16 mouse cellular contexts compared by ENCODE assay signal in the genomic region with DNA sequence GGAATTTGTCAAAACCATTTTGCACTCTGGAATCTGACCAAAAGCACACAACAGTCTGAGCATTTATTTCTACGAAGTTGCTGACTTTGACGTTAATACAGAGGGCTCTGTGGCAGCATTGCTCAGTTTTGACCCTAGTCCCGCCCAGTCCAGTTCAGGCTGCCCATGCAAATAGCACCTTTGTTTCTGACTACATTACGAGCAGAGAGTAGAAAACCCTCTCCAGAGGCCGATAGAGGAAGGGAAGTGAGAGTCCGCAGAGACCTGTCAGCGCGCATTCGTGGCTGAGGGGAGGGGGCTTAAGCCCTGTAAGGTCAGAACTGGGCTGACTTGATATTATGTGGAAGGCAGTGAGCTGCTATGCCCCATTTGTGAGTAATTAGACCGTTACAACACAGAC.
DNase-seq lines count a peak whose midpoint lies in the region; ATAC-seq and TF ChIP-seq lines count a peak whose summit lies in the region.
"Had no signal": no experiment of that assay in that cellular context is flagged by ENCODE, and none has a peak within 500 bp of the region (broad histone marks: within the 10 kb centered on the region; RNA-seq: fewer than 3 reads in every experiment).

No protein-coding gene starts in this region.

- no peak for TF ChIP-seq POLR2A in limb, embryonic 14.5 days (IDR thresholded peaks at IDR 0.05; ENCODE audit: borderline replicate concordance, extremely low read depth, insufficient read depth, insufficient read length)

- H3K27ac ChIP-seq in liver, embryonic 12.5 days = 0 out of 2 replicates have a peak overlapping the region, but pooled peaks have one; percentile 41
- H3K27ac ChIP-seq in embryonic facial prominence, embryonic 11.5 days (replicated peaks; ENCODE audit: low read depth, low read length) = no peak overlapping the region
- H3K27ac ChIP-seq in kidney, embryonic 15.5 days = peak overlapping the region; percentile 34; the same call in 1 of the 2 replicates
- 0 out of 2 replicates have a peak overlapping the region, but pooled peaks have one; percentile 48 for H3K27ac ChIP-seq in limb, embryonic 14.5 days (replicated peaks; ENCODE audit: low read depth, low read length)
- H3K27ac ChIP-seq: forebrain, embryonic 15.5 days; macrophage; midbrain, embryonic 13.5 days had no signal

- H3K9ac ChIP-seq in liver, embryonic 12.5 days = no peak overlapping the region
- no peak overlapping the region for H3K9ac ChIP-seq in embryonic facial prominence, embryonic 11.5 days (replicated peaks; ENCODE audit: low read length)
- H3K9ac ChIP-seq in kidney, embryonic 15.5 days = no peak overlapping the region
- no peak overlapping the region for H3K9ac ChIP-seq in limb, embryonic 14.5 days (ENCODE audit: low read depth, low read length, severe bottlenecking)
- H3K9ac ChIP-seq: forebrain, embryonic 15.5 days; heart, embryonic 15.5 days; liver, postnatal 0 days; midbrain, embryonic 13.5 days had no signal

- WGBS in liver, embryonic 12.5 days (ENCODE audit: insufficient replicate concordance) = 83% methylated on average over 10 of the region's 10 CpGs
- 61% methylated on average over 10 of the region's 10 CpGs for whole genome bisulfite sequencing in embryonic facial prominence, embryonic 11.5 days
- 79% methylated on average over 10 of the region's 10 CpGs for WGBS in kidney, embryonic 15.5 days
- 76% methylated on average over 10 of the region's 10 CpGs for WGBS in limb, embryonic 14.5 days

- intact Hi-C loops in left cerebral cortex, postnatal 14 days (cut with DNase I) = no loop called here

- no peak overlapping the region for H3K4me2 ChIP-seq in liver, embryonic 12.5 days
- no peak overlapping the region for H3K4me2 ChIP-seq in embryonic facial prominence, embryonic 11.5 days (ENCODE audit: low read depth, low read length)
- H3K4me2 ChIP-seq in kidney, embryonic 15.5 days = no peak overlapping the region
- H3K4me2 ChIP-seq in limb, embryonic 14.5 days (replicated peaks; ENCODE audit: low read depth, low read length, severe bottlenecking) = no peak overlapping the region
- H3K4me2 ChIP-seq: forebrain, embryonic 15.5 days; heart, embryonic 15.5 days; midbrain, embryonic 13.5 days had no signal

- ATAC-seq in liver, embryonic 12.5 days = no peak
- no peak for ATAC-seq in embryonic facial prominence, embryonic 11.5 days (replicated peaks; ENCODE audit: insufficient number of reproducible peaks, low FRiP score, low TSS enrichment, low read depth)
- no peak for ATAC-seq in kidney, embryonic 15.5 days (replicated peaks; ENCODE audit: low FRiP score)
- ATAC-seq in limb, embryonic 14.5 days (ENCODE audit: low FRiP score, low read depth) = peak; percentile 47; the same call in 1 of the 2 replicates
- ATAC-seq: forebrain, embryonic 15.5 days; liver, postnatal 0 days; midbrain, embryonic 13.5 days had no signal

- no peaks in the 10 kb centered on the region for H3K9me3 ChIP-seq in liver, embryonic 12.5 days (replicated peaks)
- H3K9me3 ChIP-seq in embryonic facial prominence, embryonic 11.5 days (replicated peaks; ENCODE audit: control insufficient read depth, low read length) = no peaks in the 10 kb centered on the region
- H3K9me3 ChIP-seq in kidney, embryonic 15.5 days (replicated peaks) = no peaks in the 10 kb centered on the region
- H3K9me3 ChIP-seq in limb, embryonic 14.5 days (ENCODE audit: control insufficient read depth, low read length) = no peaks in the 10 kb centered on the region
- H3K9me3 ChIP-seq: forebrain, embryonic 15.5 days; heart, embryonic 15.5 days; midbrain, embryonic 13.5 days had no signal

- peaks cover 4% of the 10 kb centered on the region for H3K4me1 ChIP-seq in liver, embryonic 12.5 days
- H3K4me1 ChIP-seq in embryonic facial prominence, embryonic 11.5 days (ENCODE audit: control insufficient read depth, insufficient read depth, low read length) = no peaks in the 10 kb centered on the region
- peaks cover 32% of the 10 kb centered on the region for H3K4me1 ChIP-seq in kidney, embryonic 15.5 days
- H3K4me1 ChIP-seq in limb, embryonic 14.5 days (ENCODE audit: control insufficient read depth, insufficient read depth, low read length) = peaks cover 5% of the 10 kb centered on the region; the same call in 1 of the 2 replicates

- H3K4me3 ChIP-seq in liver, embryonic 12.5 days = no peak overlapping the region
- no peak overlapping the region for H3K4me3 ChIP-seq in embryonic facial prominence, embryonic 11.5 days (ENCODE audit: low read depth, low read length)
- no peak overlapping the region for H3K4me3 ChIP-seq in kidney, embryonic 15.5 days (replicated peaks)
- no peak overlapping the region for H3K4me3 ChIP-seq in limb, embryonic 14.5 days (replicated peaks; ENCODE audit: low read length)
- H3K4me3 ChIP-seq: erythroblast, embryonic 14.5 days; forebrain, embryonic 15.5 days; heart, embryonic 15.5 days; midbrain, embryonic 13.5 days had no signal

- peaks cover 3% of the 10 kb centered on the region; the same call in 1 of the 2 replicates for H3K36me3 ChIP-seq in liver, embryonic 12.5 days
- H3K36me3 ChIP-seq in embryonic facial prominence, embryonic 11.5 days (replicated peaks; ENCODE audit: control insufficient read depth, insufficient read depth, low read depth, low read length) = no peaks in the 10 kb centered on the region; the same call in 1 of the 2 replicates
- H3K36me3 ChIP-seq in kidney, embryonic 15.5 days = peaks cover 25% of the 10 kb centered on the region
- peaks cover 14% of the 10 kb centered on the region; the same call in 1 of the 2 replicates for H3K36me3 ChIP-seq in limb, embryonic 14.5 days (ENCODE audit: control insufficient read depth, insufficient read depth, low read length)

- DNase-seq in liver = no peak
- peak; percentile 10 for DNase-seq in embryonic facial prominence, embryonic 11.5 days (ENCODE audit: low spot score)
- DNase-seq in limb, embryonic 14.5 days (ENCODE audit: low spot score) = peak; percentile 28
- no peak for DNase-seq in left cerebral cortex, postnatal 14 days (ENCODE audit: low spot score in 2 of 2)
- no peak for DNase-seq in embryo, embryonic 10.5 days (ENCODE audit: low spot score)
- DNase-seq: cerebellum, postnatal 10 days; gastrocnemius, postnatal 36 days; liver, postnatal 0 days; thymus, adult 18-20 months had no signal

- no peaks in the 10 kb centered on the region for H3K27me3 ChIP-seq in liver, embryonic 12.5 days (replicated peaks)
- H3K27me3 ChIP-seq in embryonic facial prominence, embryonic 11.5 days (ENCODE audit: control insufficient read depth, insufficient read depth, low read length) = no peaks in the 10 kb centered on the region
- no peaks in the 10 kb centered on the region for H3K27me3 ChIP-seq in kidney, embryonic 15.5 days
- no peaks in the 10 kb centered on the region for H3K27me3 ChIP-seq in limb, embryonic 14.5 days (ENCODE audit: control insufficient read depth, insufficient read depth, low read length)
- H3K27me3 ChIP-seq: forebrain, embryonic 15.5 days; heart, embryonic 15.5 days; midbrain, embryonic 13.5 days had no signal

Comparison
In these comparisons a context has a peak if more than half of its experiments do, and no peak if none do; other contexts are left out.
1. DNase-seq: peak in embryonic facial prominence, embryonic 11.5 days (single experiment) and limb, embryonic 14.5 days (single experiment); none in liver (single experiment), left cerebral cortex, postnatal 14 days (0 of 2) and embryo, embryonic 10.5 days (single experiment).